Mouse (Mus musculus): ENCODE results near the gene Hoxa6. TPM values are rescaled to one million over a fixed set of nuclear protein-coding genes. Genes with fewer than 3 reads are reported as not detected.

The Hoxa6 gene
- total and polyA plus RNA-seq, 3 experiments, result not detected

DNA sequence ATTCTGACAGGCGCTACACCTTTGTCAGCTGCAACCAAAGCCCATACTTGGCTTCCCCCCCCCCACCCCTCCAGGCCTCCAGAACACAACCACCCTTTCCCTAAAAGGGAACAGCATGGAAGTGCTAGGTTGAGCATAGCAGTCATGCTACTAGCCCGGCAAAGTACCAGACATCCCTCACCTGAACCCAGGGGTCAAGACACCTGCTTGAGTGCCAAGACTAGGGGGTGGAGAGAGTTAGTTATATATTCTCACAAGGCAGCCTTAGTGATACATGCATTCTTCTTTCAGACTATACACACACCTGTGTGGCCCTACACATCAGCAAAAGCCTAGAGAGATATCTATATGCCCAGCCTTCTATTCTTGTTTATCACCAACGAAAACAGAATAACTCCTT is 22.7 kb downstream of the Hoxa6 start:
- no peaks in the 10 kb centered on the region for H3K4me1 ChIP-seq (ENCODE audit: control insufficient read depth in 1 of 2, insufficient read depth in 2 of 2, low read length in 2 of 2)
- no peak for DNase-seq (ENCODE audit: low read depth, low spot score)
- H3K9me3 ChIP-seq (replicated peaks; ENCODE audit: insufficient read depth, low read length), result no peaks in the 10 kb centered on the region
- no peaks in the 10 kb centered on the region for H3K79me2 ChIP-seq (ENCODE audit: control insufficient read depth, insufficient read depth, low read length, poor library complexity)
- H3K9ac ChIP-seq (ENCODE audit: control insufficient read depth, low read depth, low read length, poor library complexity, severe bottlenecking), result no peak overlapping the region
- no peaks in the 10 kb centered on the region for H3K27me3 ChIP-seq (ENCODE audit: control insufficient read depth in 1 of 2, insufficient read depth in 2 of 2, low read length in 2 of 2)
- TF ChIP-seq CHD2 (IDR thresholded peaks at IDR 0.05; ENCODE audit: low read length) (no peak), TCF12 (IDR thresholded peaks at IDR 0.05; ENCODE audit: low read depth, low read length) (no peak), UBTF (IDR thresholded peaks at IDR 0.05; ENCODE audit: borderline replicate concordance, insufficient read depth, low read depth, low read length) (no peak), USF2 (IDR thresholded peaks at IDR 0.05; ENCODE audit: borderline replicate concordance in 1 of 2, insufficient read depth in 1 of 2, low read depth in 1 of 2, low read length in 2 of 2) (no peak), SIN3A (IDR thresholded peaks at IDR 0.05; ENCODE audit: low read length) (no peak), ZNF384 (IDR thresholded peaks at IDR 0.05; ENCODE audit: low read depth, low read length) (no peak), POLR2AphosphoS2 (IDR thresholded peaks at IDR 0.05; ENCODE audit: low read length) (no peak), ZC3H11A (IDR thresholded peaks at IDR 0.05; ENCODE audit: low read depth, low read length) (no peak), POLR2A (IDR thresholded peaks at IDR 0.05; ENCODE audit: control insufficient read depth in 1 of 2, insufficient read depth in 1 of 2, low read depth in 1 of 2, low read length in 2 of 2, poor library complexity in 1 of 2) (no peak), NRF1 (IDR thresholded peaks at IDR 0.05; ENCODE audit: insufficient read depth, low read depth, low read length, poor library complexity, severe bottlenecking) (no peak), HCFC1 (IDR thresholded peaks at IDR 0.05; ENCODE audit: low read depth, low read length) (no peak), MEF2A (IDR thresholded peaks at IDR 0.05; ENCODE audit: extremely low read depth, insufficient replicate concordance, low read depth, low read length, poor library complexity, severe bottlenecking) (no peak), CHD1 (IDR thresholded peaks at IDR 0.05; ENCODE audit: low read depth, low read length) (no peak), RCOR1 (IDR thresholded peaks at IDR 0.05; ENCODE audit: low read depth, low read length) (no peak), MAX (IDR thresholded peaks at IDR 0.05; ENCODE audit: low read length) (no peak), MXI1 (IDR thresholded peaks at IDR 0.05; ENCODE audit: low read depth, low read length) (no peak), EP300 (IDR thresholded peaks at IDR 0.05; ENCODE audit: low read depth in 1 of 2, low read length in 2 of 2) (no peak)
- no peak overlapping the region for H3K27ac ChIP-seq (ENCODE audit: control insufficient read depth, low read depth, low read length)
- H3K4me3 ChIP-seq (ENCODE audit: control insufficient read depth in 1 of 2, insufficient read depth in 1 of 2, low read depth in 2 of 2, low read length in 2 of 2), result no peak overlapping the region
- no peaks in the 10 kb centered on the region for H3K36me3 ChIP-seq (ENCODE audit: control insufficient read depth in 1 of 2, insufficient read depth in 2 of 2, low read length in 2 of 2)

DNA sequence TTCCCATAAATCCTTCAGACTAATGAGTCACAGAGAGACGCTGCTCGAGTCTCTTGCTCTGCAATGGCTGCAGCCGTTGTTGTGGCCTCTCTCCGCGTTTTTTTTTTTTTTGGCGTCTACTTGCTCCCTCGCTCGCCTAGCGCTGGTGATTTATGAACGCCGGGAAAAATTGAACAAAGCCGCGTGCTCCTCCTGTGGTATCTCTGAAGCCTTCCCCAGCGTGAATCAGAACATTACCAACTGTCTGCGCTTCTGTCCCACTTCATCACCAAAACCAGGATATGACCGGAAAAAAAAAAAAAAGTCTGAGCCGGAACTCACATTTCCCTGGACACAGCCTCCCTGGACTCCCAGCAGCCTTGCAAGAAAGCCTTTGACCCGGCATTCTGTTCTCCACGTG is 23.3 kb downstream of the Hoxa6 start:
- Histone ChIP-seq H3K4me3 (ENCODE audit: control insufficient read depth in 1 of 2, insufficient read depth in 1 of 2, low read depth in 2 of 2, low read length in 2 of 2) (no peak overlapping the region), H3K27me3 (ENCODE audit: control insufficient read depth in 1 of 2, insufficient read depth in 2 of 2, low read length in 2 of 2) (no peaks in the 10 kb centered on the region), H3K36me3 (ENCODE audit: control insufficient read depth in 1 of 2, insufficient read depth in 2 of 2, low read length in 2 of 2) (no peaks in the 10 kb centered on the region), H3K9ac (ENCODE audit: control insufficient read depth, low read depth, low read length, poor library complexity, severe bottlenecking) (no peak overlapping the region), H3K4me1 (ENCODE audit: control insufficient read depth in 1 of 2, insufficient read depth in 2 of 2, low read length in 2 of 2) (no peaks in the 10 kb centered on the region), H3K79me2 (ENCODE audit: control insufficient read depth, insufficient read depth, low read length, poor library complexity) (no peaks in the 10 kb centered on the region), H3K9me3 (replicated peaks; ENCODE audit: insufficient read depth, low read length) (no peaks in the 10 kb centered on the region), H3K27ac (ENCODE audit: control insufficient read depth, low read depth, low read length) (no peak overlapping the region)
- no peak for DNase-seq (ENCODE audit: low read depth, low spot score)
- TF ChIP-seq MEF2A (IDR thresholded peaks at IDR 0.05; ENCODE audit: extremely low read depth, insufficient replicate concordance, low read depth, low read length, poor library complexity, severe bottlenecking), result no peak
- no peak for TF ChIP-seq POLR2A (IDR thresholded peaks at IDR 0.05; ENCODE audit: control insufficient read depth in 1 of 2, insufficient read depth in 1 of 2, low read depth in 1 of 2, low read length in 2 of 2, poor library complexity in 1 of 2)
- no peak for TF ChIP-seq USF2 (IDR thresholded peaks at IDR 0.05; ENCODE audit: borderline replicate concordance in 1 of 2, insufficient read depth in 1 of 2, low read depth in 1 of 2, low read length in 2 of 2)
- no peak for TF ChIP-seq CTCF (IDR thresholded peaks at IDR 0.05 in 2 of 3, conservative IDR thresholded peaks at IDR 0.05 in 1 of 3; ENCODE audit: control insufficient read depth in 1 of 3, insufficient read depth in 1 of 3, low read depth in 2 of 3, low read length in 3 of 3, poor library complexity in 1 of 3, severe bottlenecking in 1 of 3)
- TF ChIP-seq POLR2AphosphoS2 (IDR thresholded peaks at IDR 0.05; ENCODE audit: low read length), result no peak
- TF ChIP-seq USF1 (IDR thresholded peaks at IDR 0.05; ENCODE audit: low read depth, low read length), result no peak
- TF ChIP-seq BHLHE40 (IDR thresholded peaks at IDR 0.05; ENCODE audit: borderline replicate concordance, low read depth, low read length), result no peak
- TF ChIP-seq POLR2AphosphoS5 (IDR thresholded peaks at IDR 0.05; ENCODE audit: borderline replicate concordance, low read depth, low read length), result no peak
- no peak for TF ChIP-seq MAZ (IDR thresholded peaks at IDR 0.05; ENCODE audit: low read depth, low read length)
- no peak for TF ChIP-seq ZKSCAN1 (IDR thresholded peaks at IDR 0.05; ENCODE audit: low read depth, low read length)
- TF ChIP-seq UBTF (IDR thresholded peaks at IDR 0.05; ENCODE audit: borderline replicate concordance, insufficient read depth, low read depth, low read length), result no peak
- no peak for TF ChIP-seq GATA1 (IDR thresholded peaks at IDR 0.05; ENCODE audit: low read depth, low read length)
- no peak for TF ChIP-seq GABPA (IDR thresholded peaks at IDR 0.05; ENCODE audit: low read depth, low read length)
- no peak for TF ChIP-seq CHD1 (IDR thresholded peaks at IDR 0.05; ENCODE audit: low read depth, low read length)
- TF ChIP-seq HCFC1 (IDR thresholded peaks at IDR 0.05; ENCODE audit: low read depth, low read length), result no peak
- TF ChIP-seq MAFK (IDR thresholded peaks at IDR 0.05; ENCODE audit: borderline replicate concordance, low read depth, low read length), result no peak
- no peak for TF ChIP-seq ZMIZ1 (IDR thresholded peaks at IDR 0.05; ENCODE audit: low read depth, low read length)
- no peak for TF ChIP-seq RAD21 (IDR thresholded peaks at IDR 0.05; ENCODE audit: low read depth, low read length)
- TF ChIP-seq MXI1 (IDR thresholded peaks at IDR 0.05; ENCODE audit: low read depth, low read length), result no peak
- no peak for TF ChIP-seq SIN3A (IDR thresholded peaks at IDR 0.05; ENCODE audit: low read length)

Measured in MEL (cell line).